Mouse (Mus musculus) hindbrain, postnatal 0 days (tissue): ENCODE measurements around the gene Lamb3. TPM values are rescaled to one million over a fixed set of nuclear protein-coding genes. Genes with fewer than 3 reads are reported as not detected.

Experiments
- ATAC-seq: fragments of 200-750 bp; cut with Nextera tagmentation; 2 replicates; pipeline ENCODE4 v1.8.0; 2017; ENCODE audit warnings: mild to moderate bottlenecking, moderate TSS enrichment, moderate library complexity
- DNase-seq: peaks from one replicate; pipeline ENCODE4 v3.0.0-alpha.2; 2015; ENCODE audit warnings: low spot score
- H3K27ac ChIP-seq: fragments of 300-500 bp; sonication (generic); 2 replicates; pipeline ENCODE4 v1.5.1; 2014; ENCODE audit warnings: mild to moderate bottlenecking
- H3K27me3 ChIP-seq: fragments of 300-500 bp; sonication (generic); 2 replicates; pipeline ENCODE4 v1.6.1; 2014; ENCODE audit warnings: low read length, mixed read lengths; ENCODE audit not compliant: insufficient read depth
- H3K36me3 ChIP-seq: fragments of 300-500 bp; sonication (generic); 2 replicates; pipeline ENCODE4 v1.6.1; 2014; ENCODE audit warnings: low read length, mixed read lengths; ENCODE audit not compliant: insufficient read depth
- H3K4me1 ChIP-seq: fragments of 300-500 bp; sonication (generic); 2 replicates; pipeline ENCODE4 v1.6.1; 2014; ENCODE audit warnings: antibody characterized with exemption, low read length, mixed read lengths; ENCODE audit not compliant: insufficient read depth
- H3K4me2 ChIP-seq: fragments of 300-500 bp; sonication (generic); 2 replicates; pipeline ENCODE4 v1.6.1; 2014; ENCODE audit warnings: low read depth, mild to moderate bottlenecking, low read length, moderate library complexity, mixed read lengths
- H3K4me3 ChIP-seq: fragments of 300-500 bp; sonication (generic); 2 replicates; pipeline ENCODE4 v1.5.1; 2014; ENCODE audit warnings: low read length
- H3K9ac ChIP-seq: fragments of 300-500 bp; sonication (generic); replicated peaks from 2 replicates; pipeline ENCODE4 v1.6.1; 2014; ENCODE audit warnings: mild to moderate bottlenecking, low read length, moderate library complexity, mixed read lengths
- H3K9me3 ChIP-seq: fragments of 300-500 bp; sonication (generic); 2 replicates; pipeline ENCODE4 v1.6.1; 2016; ENCODE audit warnings: low read length, mixed read lengths
- CTCF ChIP-seq: IDR thresholded peaks from 2 replicates; pipeline ENCODE4 v1.5.1; 2016; ENCODE audit warnings: antibody characterized with exemption, control low read depth, low read depth
- WGBS: fragments of 180-500 bp; shearing (Covaris S2); extraction: QIAGEN DNeasy Blood & Tissue Kit; methylation state at CpG from one replicate; pipeline ENCODE4 v1.1.7; 2014; 5-methylcytosine and 5-hydroxymethylcytosine counted together
- polyA plus RNA-seq: library from polyadenylated mRNA; unstranded; fragments of >200 nt; fragmentation: Nextera tagmentation; extraction: Ambion mirVana; gene quantifications from 2 replicates; pipeline ENCODE4 v1.2.1, GENCODE M21; 2015
- total RNA-seq: library from RNA; depleted of rRNA; stranded (reverse); fragments of >200 nt; gene quantifications from 2 replicates; pipeline ENCODE4 v1.2.3, GENCODE M21; 2014

The Lamb3 gene
- total and polyA plus RNA-seq, 2 experiments from 2014 or later = 0.36 to 1.3 TPM

DNA sequence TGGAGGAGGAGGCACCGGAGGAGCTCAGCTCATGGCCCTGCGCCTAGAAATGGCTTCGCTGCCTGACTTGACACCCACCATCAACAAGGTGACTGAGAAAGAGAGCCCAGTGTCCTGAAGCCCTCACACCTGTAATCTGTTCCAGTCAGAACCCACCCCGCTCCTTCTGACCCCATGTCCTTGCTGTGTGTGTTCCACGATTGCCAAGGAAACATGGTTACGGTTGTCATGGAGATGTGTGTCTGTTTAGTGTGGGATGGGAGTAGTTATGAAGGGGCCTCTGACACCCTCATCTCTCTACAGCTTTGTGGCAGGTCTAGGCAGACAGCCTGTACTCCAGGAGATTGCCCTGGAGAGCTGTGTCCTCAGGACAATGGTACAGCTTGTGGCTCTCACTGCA, 127.0 kb downstream of the Lamb3 start:
- DNase-seq (peak; percentile 60), ATAC-seq (peak; percentile 31)
- Histone ChIP-seq H3K9ac (no peak overlapping the region), H3K4me2 (no peak overlapping the region), H3K4me1 (peaks cover 29% of the 10 kb centered on the region), H3K4me3 (no peak overlapping the region), H3K9me3 (no peaks in the 10 kb centered on the region), H3K36me3 (no peaks in the 10 kb centered on the region), H3K27ac (peak overlapping the region; percentile 8; the same call in 1 of the 2 replicates), H3K27me3 (no peaks in the 10 kb centered on the region)
- 55% methylated on average over 6 of the region's 6 CpGs for WGBS
- TF ChIP-seq CTCF = no peak

DNA sequence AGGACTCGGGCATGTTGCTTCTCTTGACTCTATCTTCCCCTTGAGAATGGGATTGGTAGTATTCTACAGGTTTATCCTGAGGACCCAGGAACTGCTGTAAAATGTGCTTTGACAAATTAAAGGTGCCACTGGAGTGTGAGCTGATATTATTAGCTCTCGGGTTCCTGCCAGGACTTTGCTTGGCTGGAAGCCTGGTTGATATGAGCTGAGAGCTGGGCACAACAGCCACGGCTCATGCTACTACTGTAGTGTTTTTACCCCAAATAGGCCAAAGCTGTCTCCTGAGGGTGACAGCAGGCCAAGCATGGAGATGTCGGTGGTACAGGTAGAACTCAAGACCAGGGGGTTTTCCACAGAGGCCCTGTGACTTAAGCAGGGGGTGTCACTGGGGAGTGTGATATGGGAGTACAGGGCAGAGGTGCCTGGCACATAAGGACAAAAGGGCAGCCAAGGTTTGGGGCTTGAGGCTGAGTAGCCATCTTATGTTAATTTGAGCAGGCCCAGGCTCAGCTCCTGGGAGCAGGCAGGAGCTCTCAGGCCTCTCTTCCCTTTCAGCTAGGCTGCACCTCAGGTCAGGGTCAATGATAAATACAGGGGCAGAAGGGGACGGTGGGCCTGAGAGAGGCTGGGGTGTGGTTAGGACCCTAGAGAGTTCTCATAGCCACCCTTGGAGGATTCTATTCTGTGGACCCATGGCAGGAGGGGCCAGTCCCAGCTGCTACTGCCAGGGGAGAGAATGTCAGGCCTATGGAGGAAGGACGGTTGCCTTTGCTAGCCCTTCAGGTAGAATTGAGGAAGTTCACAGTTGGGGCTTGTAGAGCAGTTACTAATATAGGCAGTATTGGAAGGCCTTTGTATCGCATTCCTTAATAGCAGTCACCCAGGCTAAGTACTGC, 128.9 kb downstream of the Lamb3 start:
- DNase-seq (peak; percentile 32), ATAC-seq (no peak)
- Histone ChIP-seq H3K4me2 (no peak overlapping the region), H3K4me1 (peaks cover 26% of the 10 kb centered on the region), H3K27ac (no peak overlapping the region), H3K9me3 (no peaks in the 10 kb centered on the region), H3K4me3 (no peak overlapping the region), H3K36me3 (no peaks in the 10 kb centered on the region), H3K9ac (no peak overlapping the region), H3K27me3 (no peaks in the 10 kb centered on the region)
- no peak for TF ChIP-seq CTCF
- WGBS = 73% methylated on average over 7 of the region's 7 CpGs

GRCm38 (mm10) chr1:193337018-193337321, 129.5 kb downstream of the Lamb3 start:
- H3K36me3 ChIP-seq = no peaks in the 10 kb centered on the region
- no peaks in the 10 kb centered on the region for H3K9me3 ChIP-seq
- H3K27ac ChIP-seq = no peak overlapping the region
- H3K4me2 ChIP-seq = no peak overlapping the region
- H3K4me1 ChIP-seq = peaks cover 26% of the 10 kb centered on the region
- no peak overlapping the region for H3K4me3 ChIP-seq
- TF ChIP-seq CTCF = no peak
- H3K27me3 ChIP-seq = no peaks in the 10 kb centered on the region
- DNase-seq (no peak), ATAC-seq (no peak)
- no peak overlapping the region for H3K9ac ChIP-seq
- 87% methylated on average over 9 of the region's 9 CpGs for WGBS

- DNase-seq (no peak), ATAC-seq (no peak; the same call in 1 of the 2 replicates)
- peaks cover 26% of the 10 kb centered on the region for H3K4me1 ChIP-seq
- H3K27me3 ChIP-seq = no peaks in the 10 kb centered on the region
- H3K36me3 ChIP-seq = no peaks in the 10 kb centered on the region
- H3K4me2 ChIP-seq = no peak overlapping the region
- H3K4me3 ChIP-seq = no peak overlapping the region
- no peak overlapping the region for H3K9ac ChIP-seq
- TF ChIP-seq CTCF = no peak
- H3K9me3 ChIP-seq = no peaks in the 10 kb centered on the region
- peak overlapping the region; percentile 6; the same call in 1 of the 2 replicates for H3K27ac ChIP-seq
- 54% methylated on average over 4 of the region's 4 CpGs for WGBS
Measured at GRCm38 (mm10) chr1:193337787-193338310, 130.3 kb downstream of the Lamb3 start.

DNA sequence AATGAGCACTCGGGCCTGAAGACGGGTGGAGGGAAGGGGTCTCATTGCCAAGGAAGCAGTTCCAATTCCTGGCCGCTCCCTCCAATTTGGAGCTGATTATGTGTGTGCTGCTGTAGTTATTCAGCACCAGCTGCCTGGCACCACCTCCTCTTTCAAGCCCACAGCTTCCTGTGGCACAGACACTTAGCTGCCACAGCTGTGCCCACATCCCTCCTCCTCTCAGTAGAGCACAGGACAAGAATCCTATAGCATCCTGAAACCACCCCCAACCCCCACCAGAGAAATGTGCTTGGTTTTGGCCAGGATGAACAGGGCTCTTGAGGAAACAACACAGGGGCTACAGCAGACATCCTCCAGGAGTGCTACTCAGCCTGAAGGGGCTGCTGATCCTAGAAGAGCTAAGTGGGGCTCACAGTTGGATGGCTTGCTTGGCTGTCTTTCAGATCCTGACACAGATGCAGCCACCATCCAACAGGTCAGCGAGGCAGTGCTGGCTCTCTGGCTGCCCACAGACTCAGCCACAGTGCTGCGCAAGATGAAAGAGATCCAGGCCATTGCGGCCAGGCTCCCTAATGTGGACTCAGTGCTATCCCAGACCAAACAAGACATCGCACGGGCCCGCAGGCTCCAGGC, 131.0 kb downstream of the Lamb3 start:
- Histone ChIP-seq H3K9me3 (no peaks in the 10 kb centered on the region), H3K9ac (no peak overlapping the region)

GRCm38 (mm10) chr1:193342198-193342946, 134.9 kb downstream of the Lamb3 start:
- no peak for ATAC-seq
- TF ChIP-seq CTCF = no peak
- Histone ChIP-seq H3K4me2 (no peak overlapping the region), H3K36me3 (no peaks in the 10 kb centered on the region), H3K27ac (no peak overlapping the region), H3K9me3 (no peaks in the 10 kb centered on the region), H3K9ac (no peak overlapping the region), H3K4me3 (no peak overlapping the region), H3K27me3 (no peaks in the 10 kb centered on the region), H3K4me1 (peaks cover 13% of the 10 kb centered on the region)
- DNase-seq = no peak
- WGBS = 85% methylated on average over 5 of the region's 5 CpGs

More for the DNA sequence above, 131.0 kb downstream of the Lamb3 start:
- peak overlapping the region; percentile 6; the same call in 1 of the 2 replicates for H3K27ac ChIP-seq
- ATAC-seq (peak; percentile 78), DNase-seq (peak; percentile 67)
- peaks cover 26% of the 10 kb centered on the region for H3K4me1 ChIP-seq
- 51% methylated on average over 9 of the region's 9 CpGs for WGBS
- H3K27me3 ChIP-seq = no peaks in the 10 kb centered on the region
- no peaks in the 10 kb centered on the region for H3K36me3 ChIP-seq
- H3K4me2 ChIP-seq = no peak overlapping the region
- TF ChIP-seq CTCF = no peak; the same call in 1 of the 2 replicates
- no peak overlapping the region for H3K4me3 ChIP-seq
